Mouse (Mus musculus): Measurements from ENCODE around the gene Ftsj1.

The Ftsj1 gene

DNA sequence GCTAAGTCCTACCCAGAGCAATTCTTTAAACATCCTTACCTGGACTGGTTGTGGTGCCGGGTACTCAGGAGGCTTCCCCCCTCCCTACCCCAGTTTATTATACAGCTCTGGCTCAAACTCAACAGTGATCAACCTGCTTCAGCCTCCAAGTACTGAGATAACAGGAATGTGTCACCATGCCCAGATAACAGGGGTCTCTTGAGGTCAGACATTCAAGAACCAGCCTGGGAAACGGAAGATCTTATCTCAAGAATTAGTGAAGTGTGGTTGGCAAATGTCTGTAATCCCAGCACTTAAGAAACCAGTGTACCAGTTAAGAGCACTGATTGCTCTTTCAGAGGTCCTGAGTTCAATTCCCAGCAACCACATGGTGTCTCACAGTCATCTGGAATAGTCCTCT, 34.1 kb downstream of the Ftsj1 start:
- DNase-seq (ENCODE audit: low spot score in 2 of 2): no peak

DNA sequence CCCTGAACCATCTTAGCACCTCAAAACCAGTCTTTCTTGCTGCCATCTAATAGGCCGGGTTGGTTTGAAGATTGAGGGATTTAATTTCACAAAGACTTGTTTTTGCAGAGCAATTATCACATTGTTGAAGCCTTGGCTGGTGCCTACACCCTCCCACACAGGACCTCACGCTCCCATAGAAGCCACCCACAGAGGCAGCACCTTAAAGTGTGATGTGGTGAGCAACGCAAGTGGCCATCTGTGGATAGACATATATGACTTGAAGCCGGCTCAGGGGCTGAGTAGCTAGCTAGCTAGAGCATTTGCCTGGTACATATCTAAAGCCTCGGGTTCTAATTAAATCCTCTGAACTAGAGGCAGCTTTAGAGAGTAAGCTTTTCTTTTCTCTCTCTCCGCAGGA, 34.8 kb downstream of the Ftsj1 start:
- no peak for DNase-seq (ENCODE audit: low spot score in 2 of 2)

DNA sequence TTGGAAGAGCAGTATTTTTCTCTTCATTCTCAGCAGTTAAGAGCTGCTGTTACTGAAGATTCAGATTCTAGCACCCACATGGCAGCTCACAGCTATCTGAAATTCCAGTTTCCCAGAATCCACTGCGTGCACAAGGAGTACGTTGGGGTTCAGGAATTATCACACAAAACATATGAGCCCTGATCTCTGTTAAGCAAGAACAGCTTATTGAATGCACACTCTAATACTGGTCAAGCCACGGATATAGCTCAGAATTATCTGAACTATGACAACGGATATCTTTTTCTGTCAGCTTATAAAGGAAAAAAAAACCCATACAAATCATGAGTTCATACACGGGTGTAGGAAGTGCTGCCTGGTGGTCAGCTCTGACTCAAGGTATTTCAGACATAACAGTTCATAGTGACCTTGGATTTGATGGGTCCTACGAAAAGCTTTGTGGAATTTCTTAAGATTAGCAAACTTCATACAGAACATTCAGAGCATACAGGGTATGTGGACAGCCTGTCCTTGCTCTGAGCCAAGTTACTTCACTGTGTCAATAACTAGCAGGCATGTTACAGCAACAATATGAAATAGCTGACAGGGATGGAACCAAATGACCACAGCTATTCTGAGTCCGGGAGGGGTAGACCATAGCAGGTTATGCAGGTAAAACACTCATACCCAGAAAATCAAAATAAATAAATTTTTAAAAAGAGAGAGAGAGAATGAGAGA, 40.6 kb downstream of the Ftsj1 start:
- DNase-seq (ENCODE audit: low spot score in 2 of 2): no peak

DNA sequence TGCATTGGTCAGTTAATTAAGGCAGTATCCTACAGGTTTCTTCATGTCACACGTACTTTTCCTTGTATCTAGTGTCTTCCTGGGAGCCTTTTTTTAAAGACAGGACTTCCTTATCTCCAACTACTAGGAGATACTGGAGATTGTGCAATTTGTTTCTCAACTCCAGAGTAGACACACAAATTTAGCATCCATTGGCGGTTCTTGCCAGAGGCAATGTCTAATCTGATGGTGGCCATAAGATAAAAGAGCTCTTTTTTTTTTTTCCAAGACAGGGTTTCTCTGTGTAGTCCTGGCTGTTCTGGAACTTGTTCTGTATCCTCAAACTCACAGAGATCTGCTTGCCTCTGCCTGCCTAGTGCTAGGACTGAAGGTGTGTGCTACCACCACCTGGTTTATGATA, 42.5 kb downstream of the Ftsj1 start:
- no peak for DNase-seq (ENCODE audit: low spot score in 2 of 2)

DNA sequence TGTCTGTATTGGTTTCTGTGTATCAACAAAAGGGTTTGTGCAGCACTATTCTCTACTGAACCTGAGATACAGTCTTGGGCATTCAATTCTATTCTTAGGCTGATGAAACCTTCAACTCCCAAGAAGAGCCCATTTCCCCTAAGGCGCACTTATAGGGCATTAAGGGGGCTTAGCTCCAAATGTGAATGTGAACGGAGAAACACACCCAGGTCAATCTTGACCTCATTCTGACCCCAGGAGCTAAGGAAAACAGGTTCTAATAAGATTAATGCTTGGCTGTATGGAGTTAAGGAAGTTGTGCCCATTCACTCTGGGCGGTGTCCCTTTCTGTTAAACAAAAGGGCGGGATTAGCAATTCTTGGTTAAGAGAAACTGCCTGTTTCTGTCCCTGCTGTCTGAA, 45.0 kb downstream of the Ftsj1 start:
- DNase-seq (ENCODE audit: low spot score in 2 of 2): no peak

DNA sequence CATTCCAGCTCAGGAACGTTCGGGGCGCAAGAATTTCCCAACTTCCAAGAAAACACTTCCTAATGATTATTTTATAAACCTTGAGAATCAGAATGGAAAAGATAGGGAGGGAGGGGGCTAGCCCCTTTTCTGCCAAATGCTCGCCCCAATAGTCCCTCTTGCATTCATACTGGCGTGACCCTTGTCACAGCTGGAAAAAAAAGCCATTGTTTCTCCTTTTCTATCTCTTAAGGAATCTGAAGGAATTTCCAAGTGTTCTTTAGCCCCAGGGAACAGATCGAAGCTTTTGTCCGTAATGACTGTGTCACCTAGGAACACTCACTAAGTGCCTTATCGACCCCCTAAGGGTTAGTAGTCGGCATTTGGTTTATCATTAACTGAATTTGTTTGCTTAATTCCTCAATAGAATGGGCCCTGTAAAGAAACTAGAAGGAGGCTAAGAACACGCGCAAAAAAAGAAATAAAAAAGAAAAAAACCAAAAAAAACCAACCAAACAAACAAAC, 45.5 kb downstream of the Ftsj1 start:
- DNase-seq (ENCODE audit: low spot score in 2 of 2): no peak

DNA sequence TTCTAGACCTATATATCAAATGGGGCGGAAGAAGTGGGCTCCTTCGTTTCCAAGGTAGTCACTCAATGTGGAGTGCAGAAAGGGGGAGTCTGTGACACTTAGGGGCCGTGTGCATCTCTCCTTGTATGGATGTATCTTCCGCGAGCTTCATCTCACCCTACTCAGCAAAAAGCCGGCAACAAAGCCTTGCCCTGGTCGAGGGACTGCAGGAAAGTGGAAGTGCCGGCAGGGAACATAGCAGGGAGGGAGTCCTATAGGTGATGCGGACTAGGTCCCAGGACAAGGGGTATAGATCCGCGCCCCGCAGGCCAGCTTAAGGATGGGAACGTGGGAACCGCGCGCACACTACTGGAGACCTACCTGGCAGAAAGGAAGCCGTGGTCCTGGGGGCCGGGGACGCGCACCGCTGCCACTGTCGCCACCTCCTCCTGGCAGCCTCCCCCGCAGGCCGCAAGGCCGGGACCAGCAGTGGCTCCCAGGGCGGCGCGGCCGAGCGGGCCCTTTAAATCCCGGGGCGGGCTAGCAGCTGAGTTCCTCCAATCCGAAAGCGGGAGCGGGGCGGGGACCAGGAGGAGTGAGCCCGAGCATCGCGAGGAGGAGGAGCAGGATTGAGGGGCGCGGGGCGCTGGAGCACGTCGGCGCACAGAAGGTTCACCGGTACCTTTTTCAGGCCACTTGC, 46.1 kb downstream of the Ftsj1 start, which contains the start of gene Porcn:
Gene Porcn, minus strand, starts transcription at position 511 of the 679 bp plus-strand sequence.
- peak; percentile 79 to 83 for DNase-seq (ENCODE audit: low spot score in 2 of 2)

DNA sequence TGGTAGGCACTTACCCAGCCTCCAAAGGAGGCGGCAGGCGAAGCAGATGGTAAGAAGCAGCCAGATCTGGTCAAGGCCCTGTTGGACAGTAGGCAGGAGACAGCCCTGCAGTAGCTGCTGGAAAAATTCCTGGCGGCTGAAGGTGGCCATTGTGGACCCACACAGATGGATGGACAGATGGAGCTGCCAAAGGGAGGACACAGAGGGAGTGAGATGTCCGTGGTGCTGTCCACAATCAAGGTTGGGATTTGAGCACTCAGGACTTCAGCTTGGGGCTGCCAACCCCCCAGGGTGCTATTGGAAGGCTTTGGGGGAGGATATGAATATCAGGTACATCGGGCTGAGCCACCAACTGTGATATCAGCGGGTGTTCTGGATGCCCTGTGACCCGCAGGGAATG, 46.7 kb downstream of the Ftsj1 start:
- DNase-seq (ENCODE audit: low spot score in 2 of 2): no peak

DNA sequence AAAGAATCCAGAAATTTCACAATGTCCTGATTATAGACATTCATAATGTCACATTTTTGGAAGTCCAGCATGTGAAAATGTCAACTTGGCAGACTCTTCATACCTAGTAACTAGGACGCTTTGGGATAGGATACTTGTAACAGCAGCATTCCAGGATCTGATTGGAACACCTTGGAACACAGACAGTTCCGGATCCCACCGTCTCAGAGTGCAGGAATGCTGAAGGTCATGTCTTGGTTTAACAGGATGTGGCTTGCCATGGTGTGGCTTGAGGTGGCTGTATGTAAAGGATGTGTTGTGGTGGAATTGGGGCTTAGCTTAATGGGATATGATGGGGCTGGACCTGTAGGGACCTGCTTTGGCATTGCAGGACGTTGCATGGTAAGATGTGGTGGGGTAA, 47.1 kb downstream of the Ftsj1 start:
- DNase-seq (ENCODE audit: low spot score in 2 of 2): no peak

DNA sequence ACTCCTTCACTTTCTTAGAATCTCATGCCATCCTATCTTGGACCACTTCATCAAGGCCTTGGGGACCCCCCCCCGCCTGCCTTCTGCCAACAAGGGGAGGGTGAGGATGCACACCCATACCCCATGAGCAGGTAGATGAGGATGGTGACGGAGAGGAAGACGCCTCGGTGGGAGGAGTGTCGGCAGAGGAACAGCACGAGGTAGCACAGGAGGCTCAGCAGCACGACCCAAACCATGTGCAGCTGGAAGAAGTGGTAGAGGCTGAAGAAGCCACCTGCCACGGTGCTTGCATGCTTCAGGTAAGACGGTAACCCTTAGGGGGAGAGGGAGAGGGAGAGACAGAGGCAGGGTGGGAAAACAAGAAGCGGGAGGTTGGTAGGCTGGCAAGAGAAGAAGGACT, 48.1 kb downstream of the Ftsj1 start:
- DNase-seq (ENCODE audit: low spot score in 2 of 2): no peak

DNA sequence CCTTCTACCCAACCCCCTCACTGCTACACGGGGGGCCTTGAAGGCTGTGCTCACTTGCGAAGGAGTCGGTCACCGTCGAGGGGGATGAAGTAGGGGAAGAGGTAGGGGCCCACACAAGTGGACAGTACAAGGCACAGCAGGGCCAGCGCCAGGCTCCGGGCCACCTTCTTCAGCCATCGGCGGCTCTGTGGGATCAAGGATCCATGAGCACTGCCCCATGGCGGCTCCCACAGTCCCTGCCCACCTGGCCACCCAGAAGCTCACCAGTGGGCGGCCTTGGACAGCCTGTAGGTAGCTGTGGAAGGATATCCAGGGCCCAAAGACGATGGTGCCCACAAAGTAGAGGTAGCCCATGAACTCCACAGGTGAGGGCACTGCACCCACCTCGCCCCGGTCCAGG, 49.1 kb downstream of the Ftsj1 start:
- DNase-seq (ENCODE audit: low spot score in 2 of 2): no peak

DNA sequence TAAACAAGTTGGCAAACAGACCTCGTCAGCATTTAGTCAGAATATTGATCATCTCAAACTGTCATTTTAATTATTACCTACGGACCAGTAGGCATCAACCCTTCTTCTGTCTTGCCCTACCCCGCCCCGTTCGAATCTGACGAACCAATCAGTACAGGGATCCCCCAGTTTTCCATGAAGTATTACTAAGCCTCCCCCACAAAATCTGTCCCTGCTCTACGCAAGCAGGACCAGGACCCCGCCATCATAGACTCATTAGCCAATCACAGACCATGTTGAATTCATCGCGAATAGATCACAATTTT, 58.8 kb downstream of the Ftsj1 start, which contains the start of gene Ebp:
Gene Ebp, minus strand, starts transcription at position 94 of the 305 bp plus-strand sequence.
- peak in 1 of 2 experiments; percentile 2 for DNase-seq (ENCODE audit: low spot score in 2 of 2)

DNA sequence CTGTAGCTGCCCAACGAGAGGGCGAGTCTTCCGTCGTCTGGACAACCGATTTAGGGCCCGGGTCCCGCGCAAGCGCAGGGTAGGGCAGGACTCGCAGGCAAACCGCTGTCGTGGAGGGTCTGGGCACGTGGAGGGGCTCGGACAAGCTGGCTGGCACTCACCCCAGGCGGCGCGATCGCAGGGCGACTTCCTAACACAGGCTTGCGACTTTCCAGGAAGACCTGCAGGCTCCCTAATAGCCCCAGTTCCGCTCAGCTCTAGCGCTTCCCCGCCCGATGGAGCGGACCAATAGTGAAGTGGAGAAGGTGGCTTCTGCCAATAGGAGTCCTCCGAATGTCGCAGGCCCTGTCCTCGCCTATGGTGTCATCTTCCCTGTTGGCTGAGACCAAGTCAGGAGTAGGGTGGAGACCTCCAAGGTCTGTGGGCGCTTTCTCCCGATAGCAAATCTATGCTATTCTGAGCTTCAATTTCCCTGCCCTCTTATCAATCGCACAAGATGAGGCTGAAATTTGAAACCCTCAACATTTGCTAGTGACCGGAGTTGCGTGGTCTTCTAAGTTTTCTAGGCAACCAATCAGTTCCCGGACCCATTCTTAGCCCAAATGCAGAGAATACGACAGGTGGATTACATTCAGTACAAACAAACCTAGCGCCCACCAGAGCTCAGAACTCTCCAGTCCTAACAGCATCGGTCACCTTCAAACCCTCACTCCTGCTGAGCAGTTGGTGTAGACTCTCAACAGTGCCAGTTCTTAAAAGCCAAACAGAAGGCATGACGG, 59.4 kb downstream of the Ftsj1 start:
- peak; percentile 84 to 88 for DNase-seq (ENCODE audit: low spot score in 2 of 2)

DNA sequence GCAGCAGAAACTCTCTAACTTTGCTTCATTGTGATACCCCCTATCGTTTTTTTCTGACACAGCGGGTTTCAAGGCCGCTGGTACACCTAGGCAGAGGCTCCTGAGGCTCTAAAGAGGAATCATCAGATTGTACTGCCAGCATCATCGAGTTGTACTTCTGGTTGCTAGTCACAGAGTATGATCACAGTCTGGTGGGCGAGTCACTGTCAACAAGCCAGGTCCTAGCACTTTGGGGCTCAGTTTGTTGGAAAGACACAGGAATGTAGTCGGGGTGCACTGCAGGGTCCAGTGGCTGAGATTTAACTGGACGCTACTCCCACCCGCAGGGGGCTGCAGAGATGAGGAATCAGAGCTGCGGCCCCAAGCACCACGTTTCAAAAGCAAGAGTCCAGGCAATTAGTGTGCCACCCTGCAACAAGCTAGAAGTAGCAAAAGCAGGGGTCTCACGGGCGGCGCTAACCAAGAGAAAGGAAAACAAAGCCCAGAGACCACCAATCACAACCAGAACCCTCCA, 60.0 kb downstream of the Ftsj1 start:
- DNase-seq (ENCODE audit: low spot score in 2 of 2): no peak

Data from heart, adult 9 months (tissue).